Mouse (Mus musculus) B cell, adult (primary cell): ENCODE data around the gene Scgb1b29. TPM values are rescaled to one million over a fixed set of nuclear protein-coding genes. Genes with fewer than 3 reads are reported as not detected.

Source experiments
- total RNA-seq: library from RNA; stranded (reverse); gene quantifications from 4 replicates; pipeline ENCODE4 v1.2.4, GENCODE M21; 2023; ENCODE audit not compliant: inconsistent age

Gene Scgb1b29
- total RNA-seq = not detected in 4 replicates

GRCm38 (mm10) chr7:32441241-32441640 is at the start of gene Scgb1b29:
Scgb1b29 (plus strand) TSS chr7:32441541.

Other genes starting within 250 kb of the Scgb1b29 start
- not detected in 4 replicates for gene Scgb2b11, start 230.4 kb upstream of the Scgb1b29 start, total RNA-seq
- not detected in 4 replicates for gene Scgb1b11, start 218.7 kb upstream of the Scgb1b29 start, total RNA-seq
- gene Scgb2b12, start 114.3 kb upstream of the Scgb1b29 start, total RNA-seq = not detected in 4 replicates
- gene Scgb1b12, start 107.4 kb upstream of the Scgb1b29 start, total RNA-seq = not detected in 4 replicates